Mouse (Mus musculus) lung, adult 2 months (tissue): ENCODE results near the gene Dock9.

Experiments used
- CTCF ChIP-seq: fragments of 200-500 bp; IDR thresholded peaks from 2 replicates; pipeline ENCODE4 v1.5.1; 2011; ENCODE audit warnings: mild to moderate bottlenecking, low read length, control low read depth; ENCODE audit not compliant: insufficient read depth
- POLR2A ChIP-seq: fragments of 200-500 bp; IDR thresholded peaks from 2 replicates; pipeline ENCODE4 v1.6.1; 2011; ENCODE audit warnings: low read depth, mild to moderate bottlenecking, control low read depth, low read length, borderline replicate concordance; ENCODE audit errors: extremely low read depth

DNA sequence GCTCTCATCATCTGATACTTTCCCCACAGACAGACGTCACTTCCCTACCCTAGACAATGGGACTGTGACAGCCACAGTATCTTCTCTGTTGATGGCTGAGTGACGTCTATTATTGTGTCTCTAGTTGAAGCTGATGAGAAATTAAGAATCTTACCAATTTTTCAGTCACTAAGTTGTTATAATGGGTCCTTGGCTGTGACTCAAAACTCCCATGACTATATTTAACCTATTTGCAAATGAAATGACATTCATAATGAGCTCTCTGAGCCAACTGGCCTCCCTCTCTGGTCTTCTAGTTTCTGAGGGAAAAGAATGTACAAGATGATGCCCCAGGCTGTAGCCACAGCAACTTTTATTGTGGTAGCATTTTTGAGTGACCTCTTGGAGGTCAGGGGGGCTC lies 153.3 kb downstream of the Dock9 start:
- TF ChIP-seq CTCF = no peak
- TF ChIP-seq POLR2A = no peak
